Mouse (Mus musculus): ENCODE results near the gene Cfap46.

DNA sequence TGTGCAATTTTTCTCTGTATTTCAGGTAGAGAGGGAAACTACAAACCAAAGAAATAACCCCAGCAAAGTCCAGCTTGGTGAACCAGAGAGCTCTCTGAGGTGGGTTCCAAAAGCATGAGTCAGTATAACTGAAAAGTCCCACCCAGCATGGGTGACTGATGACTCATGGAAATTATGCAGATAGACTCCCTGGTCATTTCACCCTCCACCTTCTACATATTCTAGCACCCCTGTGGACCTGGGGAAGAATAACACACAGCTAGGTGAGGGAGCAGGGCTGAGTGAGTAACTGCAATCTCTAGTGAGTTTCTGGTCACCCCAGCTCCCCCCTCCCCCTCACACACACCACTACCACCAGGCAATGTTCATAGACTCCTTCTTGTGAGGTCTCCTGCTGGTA is 28.2 kb upstream of the Cfap46 start:
- no peak for TF ChIP-seq POLR2A (IDR thresholded peaks at IDR 0.05; ENCODE audit: low read depth, low read length)
- TF ChIP-seq CTCF (conservative IDR thresholded peaks at IDR 0.05; ENCODE audit: insufficient read depth, insufficient read length, low read depth, low read length) = no peak
